Mouse (Mus musculus): Measurements from ENCODE around the gene Cyp2f2. TPM values are rescaled to one million over a fixed set of nuclear protein-coding genes. Genes with fewer than 3 reads are reported as not detected.

Gene Cyp2f2
- total RNA-seq, 2 experiments from 2014 or later: 0.41 to 0.59 TPM

DNA sequence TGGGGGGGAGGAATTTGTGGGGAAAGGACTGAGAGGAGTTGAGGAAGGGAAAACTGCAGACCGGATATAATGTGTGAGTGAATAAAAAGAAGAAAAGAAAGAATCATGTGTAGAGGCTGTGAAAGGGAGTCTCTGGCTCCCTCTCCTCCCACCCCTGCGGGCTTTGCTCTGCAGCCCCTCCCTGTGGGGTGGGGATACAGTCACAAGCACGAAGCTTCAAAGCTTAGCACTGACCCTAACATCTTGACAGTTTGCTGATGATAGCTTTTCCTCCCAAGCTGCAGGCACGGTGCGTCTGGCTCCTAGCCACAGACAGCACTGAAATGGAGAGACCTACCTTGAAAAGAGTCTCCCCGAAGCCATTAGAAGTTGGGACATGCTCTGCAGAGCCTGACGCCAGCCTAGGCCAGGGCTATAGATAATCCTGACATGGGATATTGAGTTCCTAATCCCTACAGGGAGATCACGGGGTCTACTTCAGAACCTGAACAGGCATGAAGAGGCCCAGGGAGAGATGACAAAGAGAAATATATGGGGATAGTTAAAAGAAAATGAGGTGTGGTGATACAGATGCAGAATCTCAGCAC is 16.8 kb downstream of the Cyp2f2 start:
- no peak for DNase-seq (ENCODE audit: low spot score in 2 of 2)

DNA sequence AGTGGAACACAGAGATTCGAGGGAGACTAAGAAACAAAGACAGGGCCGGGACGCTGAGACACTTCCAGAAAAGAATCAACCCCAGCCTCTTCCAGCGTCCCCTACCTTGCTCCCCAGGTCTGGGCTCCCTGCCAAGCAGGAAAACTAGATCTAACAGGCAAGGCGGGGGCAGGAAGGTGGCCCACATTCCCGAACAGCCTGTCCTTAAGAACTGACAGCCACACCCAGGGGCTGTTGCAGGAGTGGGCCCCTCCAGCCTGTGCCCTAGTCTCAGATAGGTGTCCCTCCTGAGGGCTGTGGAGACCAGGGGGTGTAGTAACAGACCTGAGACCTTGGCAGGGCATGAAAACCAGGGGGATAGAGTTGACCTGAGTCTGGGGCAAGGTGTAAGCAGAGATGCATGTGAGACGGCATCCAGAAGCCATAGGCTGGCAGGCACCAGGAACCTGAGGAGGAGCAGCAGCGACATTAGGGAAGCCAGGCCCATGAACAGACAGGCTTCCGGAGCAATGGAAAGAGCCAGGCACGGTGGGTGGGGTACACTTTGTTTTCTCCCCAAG is 33.6 kb downstream of the Cyp2f2 start, which contains the start of gene Cyp2t4:
Cyp2t4 (plus strand) TSS at position 510 of the 560 bp plus-strand sequence.
- DNase-seq (ENCODE audit: low spot score in 2 of 2): no peak

DNA sequence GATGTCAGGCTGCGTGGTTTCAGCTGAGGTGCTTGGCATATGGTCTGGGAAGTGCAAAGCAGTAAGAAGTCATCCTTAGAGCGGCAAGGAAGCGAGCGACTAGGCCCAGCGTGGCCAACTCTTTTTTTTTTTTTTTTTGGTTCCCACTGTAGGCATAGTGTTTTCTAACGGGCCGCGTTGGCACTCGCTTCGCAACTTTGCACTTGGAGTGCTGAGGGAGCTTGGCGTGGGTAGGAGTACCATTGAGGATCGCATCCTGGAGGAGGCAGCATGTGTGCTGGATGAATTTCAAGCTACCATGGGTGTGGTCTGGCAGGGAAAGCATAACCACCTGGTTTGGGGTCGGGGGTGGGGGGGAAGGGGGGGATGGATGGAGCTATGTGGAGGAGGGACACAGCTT is 36.3 kb downstream of the Cyp2f2 start:
- DNase-seq (ENCODE audit: low spot score in 2 of 2): no peak

DNA sequence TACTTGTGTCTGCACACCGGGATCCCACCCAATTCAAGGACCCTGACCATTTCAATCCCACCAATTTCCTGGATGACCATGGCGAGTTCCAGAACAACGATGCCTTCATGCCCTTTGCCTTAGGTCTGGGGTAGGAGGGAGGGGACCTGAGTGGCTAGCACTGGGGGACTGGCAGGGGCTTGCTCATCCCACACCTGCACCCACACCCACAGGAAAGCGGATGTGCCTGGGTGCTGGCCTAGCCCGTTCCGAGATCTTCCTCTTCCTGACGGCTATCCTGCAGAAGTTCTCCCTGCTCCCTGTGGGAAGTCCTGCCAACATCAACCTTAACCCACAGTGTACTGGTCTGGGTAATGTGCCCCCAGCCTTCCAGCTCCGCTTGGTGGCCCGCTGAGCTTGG is 38.5 kb downstream of the Cyp2f2 start:
- no peak for DNase-seq (ENCODE audit: low spot score in 2 of 2)

DNA sequence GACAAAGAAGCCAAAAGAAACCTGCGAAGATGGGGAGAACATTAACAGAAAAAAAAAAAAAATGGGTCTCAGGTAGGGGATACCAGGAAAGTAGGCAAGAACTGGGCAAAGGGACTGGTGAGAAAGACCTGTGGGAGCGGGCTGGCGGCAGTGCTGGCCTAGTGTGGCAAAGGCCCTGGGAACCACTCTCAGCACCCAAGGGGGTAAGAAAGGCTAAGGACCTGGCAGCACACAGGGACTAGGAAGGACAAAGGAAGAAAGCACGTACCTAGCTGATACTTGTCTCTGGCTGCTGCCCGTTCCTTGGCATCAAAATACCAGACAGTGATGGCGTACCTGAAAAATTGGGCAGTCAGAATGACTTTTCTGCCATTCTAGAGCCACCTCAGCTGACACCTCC is 39.5 kb downstream of the Cyp2f2 start:
- no peak for DNase-seq (ENCODE audit: low spot score in 2 of 2)

DNA sequence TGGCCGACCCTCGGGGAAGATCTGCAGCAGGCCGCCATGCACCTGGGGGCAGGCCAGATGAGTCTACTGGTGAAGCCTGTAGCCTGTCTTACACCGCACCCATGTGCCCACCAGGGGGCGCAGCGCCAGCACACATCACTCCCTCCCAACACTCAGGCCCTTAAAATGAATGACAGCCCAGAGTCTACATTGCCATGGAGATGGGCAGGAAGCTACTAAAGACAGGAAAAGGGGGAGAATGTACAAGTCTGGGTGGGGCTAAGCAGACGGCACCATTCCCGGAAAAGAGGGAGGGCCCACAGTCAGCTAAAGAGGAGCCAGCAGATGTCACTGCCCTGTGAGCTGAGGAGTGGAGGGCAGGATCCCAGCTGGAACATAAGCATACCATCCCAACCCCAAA is 40.2 kb downstream of the Cyp2f2 start:
- DNase-seq (ENCODE audit: low spot score in 2 of 2): peak; percentile 87 to 88

DNA sequence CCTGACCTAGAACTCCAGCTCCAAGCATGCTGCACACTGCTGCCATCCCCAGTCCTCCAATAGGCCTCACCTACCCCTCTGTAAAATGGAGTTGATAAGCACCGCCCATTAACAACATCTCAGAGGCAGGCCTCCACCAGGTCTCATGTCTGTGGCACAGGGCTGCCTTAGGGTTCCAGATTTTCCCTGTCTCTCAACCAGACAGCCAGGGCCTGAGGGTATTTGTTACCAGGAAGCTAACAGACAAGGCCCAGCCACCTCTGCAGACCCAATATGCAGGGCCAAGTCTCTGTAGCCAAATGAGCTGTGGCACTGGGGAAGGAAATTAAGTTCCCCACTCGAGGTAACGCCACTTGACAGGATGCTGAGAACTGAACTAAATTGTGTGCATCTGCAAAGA is 41.2 kb downstream of the Cyp2f2 start:
- no peak for DNase-seq (ENCODE audit: low spot score in 2 of 2)

DNA sequence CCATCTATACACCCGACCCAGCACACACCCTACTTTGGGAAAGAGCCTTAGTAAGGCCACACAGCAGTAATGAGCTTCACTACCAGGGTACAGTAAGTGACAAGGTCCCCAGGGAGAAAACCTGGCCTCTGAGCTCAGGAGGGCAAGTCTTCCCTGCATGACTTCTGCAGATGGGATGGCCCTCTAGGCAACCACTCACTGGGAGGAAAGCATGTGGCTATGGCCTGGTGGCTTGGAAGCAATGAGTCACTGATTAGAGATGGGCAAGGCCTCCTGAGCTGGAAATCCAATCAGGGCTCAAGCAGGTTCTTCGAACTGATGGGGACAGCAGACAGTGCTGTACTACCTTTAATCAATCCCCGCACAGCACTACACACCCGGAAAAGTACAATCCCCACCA is 42.0 kb downstream of the Cyp2f2 start:
- DNase-seq (ENCODE audit: low spot score in 2 of 2): no peak

DNA sequence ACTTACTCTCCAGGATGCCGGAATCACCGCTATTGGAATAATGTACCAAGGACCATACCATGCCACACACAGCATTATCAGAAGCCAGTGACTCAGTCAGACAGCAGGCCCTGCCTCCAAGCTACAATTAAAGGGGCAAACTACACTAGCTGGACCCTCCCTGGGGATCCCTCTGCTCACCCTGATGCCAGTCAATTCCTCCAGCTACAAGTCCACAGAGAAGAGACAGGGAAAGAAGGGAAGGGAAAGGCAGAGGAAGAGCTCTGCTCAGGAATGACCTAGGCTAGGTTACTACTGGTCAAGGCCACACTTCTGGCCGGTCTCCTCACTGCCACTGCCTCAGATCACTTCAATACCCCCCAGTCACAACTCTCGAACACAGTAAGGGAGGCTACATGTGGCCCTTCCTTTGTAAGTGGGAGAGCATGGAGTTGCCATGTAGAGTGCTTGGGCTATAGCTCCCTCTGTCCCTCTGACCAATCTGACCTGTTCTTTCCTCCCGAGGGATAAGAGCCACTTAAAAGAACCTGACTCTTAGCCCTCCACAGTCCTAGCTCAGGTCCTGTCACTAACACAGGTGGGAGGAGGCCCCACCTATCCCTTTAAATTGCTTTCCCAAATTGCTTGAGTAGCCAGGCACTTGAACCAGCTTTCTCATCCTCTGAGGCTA is 43.2 kb downstream of the Cyp2f2 start:
- DNase-seq (ENCODE audit: low spot score in 2 of 2): no peak

DNA sequence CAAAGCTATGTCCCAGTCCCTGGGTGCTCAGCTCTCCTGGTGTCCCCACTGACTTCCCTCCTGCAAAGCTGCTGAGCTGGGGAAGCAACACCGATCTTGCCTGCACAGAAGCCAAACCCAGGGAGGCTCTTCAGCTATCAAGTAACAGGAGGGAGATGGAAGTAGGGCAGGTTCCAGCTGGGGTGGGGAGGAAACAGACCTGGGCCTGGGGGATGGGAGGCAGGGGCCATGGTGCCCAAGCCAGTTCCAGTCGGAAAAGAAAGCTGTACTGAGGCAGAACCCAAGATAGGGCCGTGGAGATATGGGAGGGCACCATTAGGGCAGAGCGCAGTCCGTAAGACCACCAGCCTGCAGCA is 43.7 kb downstream of the Cyp2f2 start:
- DNase-seq (ENCODE audit: low spot score in 2 of 2): no peak

DNA sequence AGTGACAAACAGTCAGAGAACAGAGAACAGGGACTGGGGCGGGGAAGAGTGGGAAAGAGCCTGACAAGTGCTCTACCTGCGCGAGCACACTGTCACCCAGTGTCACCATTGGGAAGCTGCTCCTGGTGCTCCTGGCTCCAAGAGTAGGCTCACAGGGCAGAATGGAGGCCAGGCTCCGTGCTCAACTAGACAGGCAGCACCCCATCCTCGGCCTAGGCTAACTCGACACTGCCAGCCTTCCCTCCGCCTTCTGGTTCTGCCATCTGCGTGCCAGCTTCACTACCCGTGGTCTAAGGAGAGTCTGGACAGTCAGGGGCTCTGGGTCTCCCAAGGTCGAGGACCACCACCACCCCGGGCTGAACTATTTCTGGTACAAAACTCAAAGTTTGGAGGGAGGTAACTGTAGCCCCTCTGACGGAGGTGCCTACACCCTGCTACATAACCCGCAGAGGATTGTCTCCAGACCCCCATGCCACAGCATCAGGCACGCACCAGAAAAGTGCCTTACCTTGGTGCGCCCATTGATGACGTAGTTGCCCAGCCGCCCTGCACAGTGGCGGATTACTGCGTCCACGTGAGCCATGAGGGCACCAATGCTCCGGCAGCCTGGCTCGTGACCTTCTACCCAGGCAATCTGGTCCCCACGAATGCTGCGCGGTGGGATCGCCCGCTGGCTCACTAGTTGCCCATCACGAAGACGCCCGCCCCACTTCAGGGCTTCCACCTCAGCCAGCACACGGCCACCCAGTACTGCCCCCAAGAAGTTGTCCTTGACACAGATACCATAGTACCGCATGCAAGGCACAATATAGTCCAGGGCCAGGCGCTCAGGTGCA is 44.6 kb downstream of the Cyp2f2 start:
- DNase-seq (ENCODE audit: low spot score in 2 of 2): no peak

DNA sequence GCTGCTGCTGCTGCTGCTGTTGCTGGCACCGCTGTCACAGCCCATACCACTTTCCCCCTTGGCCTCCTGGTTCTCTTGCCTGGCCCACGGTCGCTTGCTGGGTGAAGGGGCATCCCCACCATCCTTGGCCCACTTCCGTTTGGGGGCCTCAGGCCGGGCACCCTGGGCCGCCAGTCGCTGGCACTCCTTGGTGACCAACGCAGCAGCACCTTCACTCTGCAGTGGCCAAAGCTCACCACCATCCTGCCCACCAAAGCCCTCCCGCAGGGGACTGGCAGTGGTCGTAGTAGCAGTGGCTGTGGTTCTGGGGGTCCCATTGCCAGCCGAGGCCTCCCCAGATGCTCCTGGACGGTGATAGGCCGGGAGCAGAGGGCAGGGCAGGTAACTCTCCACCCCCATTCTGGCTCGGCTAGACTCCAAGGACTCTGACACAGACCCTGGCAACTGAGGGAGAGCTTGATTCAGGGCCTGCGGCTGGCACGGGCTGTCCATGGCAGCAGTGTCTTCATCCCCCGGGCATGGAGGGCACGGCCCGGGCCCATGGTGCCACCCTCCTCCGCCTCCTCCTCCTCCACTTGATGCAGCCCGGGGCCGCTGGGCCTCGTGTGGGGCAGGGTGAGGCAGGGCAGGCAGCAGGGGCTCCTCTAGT is 45.4 kb downstream of the Cyp2f2 start:
- no peak for DNase-seq (ENCODE audit: low spot score in 2 of 2)

DNA sequence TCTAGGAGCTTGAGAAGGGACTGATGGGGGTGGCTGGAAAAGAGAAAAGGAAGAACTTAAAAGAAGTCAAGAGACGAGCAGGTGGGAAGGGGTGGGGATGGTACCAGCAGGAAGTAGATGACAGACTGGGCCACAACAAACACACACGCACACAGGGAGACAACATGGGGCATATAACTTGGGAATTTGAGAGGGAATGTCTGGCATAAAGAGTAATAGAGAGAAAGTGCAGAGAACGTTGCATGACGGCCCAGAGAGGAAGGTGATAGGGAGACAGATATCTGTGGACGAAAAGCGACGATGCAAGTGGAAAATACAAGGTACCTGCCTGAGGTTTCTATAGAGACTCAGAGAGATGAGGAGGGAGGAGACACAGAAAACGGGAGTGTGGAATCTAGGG is 46.0 kb downstream of the Cyp2f2 start:
- DNase-seq (ENCODE audit: low spot score in 2 of 2): no peak

DNA sequence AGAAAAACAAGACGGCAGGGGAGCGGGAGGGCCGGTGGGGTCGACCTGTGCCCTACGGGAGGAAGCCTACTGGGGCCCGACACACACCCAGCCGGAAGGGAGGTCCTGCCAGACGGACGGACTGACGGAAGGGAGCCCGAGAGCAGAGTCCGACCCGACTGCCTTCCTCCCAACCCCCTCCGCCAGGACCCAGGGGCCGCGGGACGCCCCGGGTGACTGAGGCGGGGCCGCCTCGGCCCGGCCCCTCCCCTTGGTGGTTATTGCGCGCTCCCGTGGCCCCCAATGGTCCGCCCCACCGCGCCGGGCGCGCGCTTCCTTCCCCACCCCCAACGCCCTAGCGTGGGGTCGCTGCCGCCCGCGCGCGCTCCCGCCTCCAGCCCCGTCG is 46.5 kb downstream of the Cyp2f2 start:
- DNase-seq (ENCODE audit: low spot score in 2 of 2): peak; percentile 85 to 90

DNA sequence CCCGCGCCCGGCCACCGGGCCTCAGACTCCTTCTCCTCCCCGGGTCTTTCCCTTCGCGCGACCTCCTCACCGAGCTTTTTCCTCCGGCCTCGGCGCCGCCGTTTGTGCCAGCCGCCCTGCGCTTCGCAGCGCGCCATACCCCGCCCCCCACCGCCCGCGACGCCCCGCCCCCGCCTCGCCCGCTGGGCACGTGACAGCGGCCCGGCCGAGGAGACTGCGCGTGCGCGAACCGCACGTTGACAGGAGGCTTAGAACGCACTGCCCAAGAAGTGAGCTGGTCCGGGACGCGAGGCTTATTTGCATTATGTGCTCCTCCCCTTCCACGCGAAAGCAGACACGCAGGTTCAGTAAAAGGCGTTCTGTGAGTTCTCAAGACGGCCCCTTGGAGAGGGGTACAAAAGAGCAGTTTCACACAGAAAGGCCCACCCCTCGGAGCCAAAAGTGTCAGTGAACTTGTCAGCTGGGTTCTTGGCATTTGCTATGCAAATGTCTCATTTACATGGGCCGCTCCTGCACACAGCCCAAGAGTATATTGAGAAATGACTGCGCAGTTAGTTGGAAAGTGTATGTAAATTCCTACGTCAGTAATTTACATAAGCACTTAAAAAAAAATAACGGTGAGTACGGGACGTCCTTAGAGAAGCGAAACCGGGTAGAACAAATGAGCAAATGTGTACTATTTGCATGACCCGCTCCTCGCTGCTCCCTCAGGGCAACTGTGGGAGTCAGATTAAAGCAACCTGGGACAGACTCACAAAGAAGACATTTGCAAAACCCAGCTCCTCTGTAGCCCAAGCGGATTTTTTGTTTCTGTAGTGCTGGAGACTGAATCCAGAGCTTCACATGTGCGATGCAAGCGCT is 47.1 kb downstream of the Cyp2f2 start, which contains the start of gene Egln2:
Egln2 (minus strand) TSS at position 189 of the 861 bp plus-strand sequence.
- peak; percentile 95 to 96 for DNase-seq (ENCODE audit: low spot score in 2 of 2)

DNA sequence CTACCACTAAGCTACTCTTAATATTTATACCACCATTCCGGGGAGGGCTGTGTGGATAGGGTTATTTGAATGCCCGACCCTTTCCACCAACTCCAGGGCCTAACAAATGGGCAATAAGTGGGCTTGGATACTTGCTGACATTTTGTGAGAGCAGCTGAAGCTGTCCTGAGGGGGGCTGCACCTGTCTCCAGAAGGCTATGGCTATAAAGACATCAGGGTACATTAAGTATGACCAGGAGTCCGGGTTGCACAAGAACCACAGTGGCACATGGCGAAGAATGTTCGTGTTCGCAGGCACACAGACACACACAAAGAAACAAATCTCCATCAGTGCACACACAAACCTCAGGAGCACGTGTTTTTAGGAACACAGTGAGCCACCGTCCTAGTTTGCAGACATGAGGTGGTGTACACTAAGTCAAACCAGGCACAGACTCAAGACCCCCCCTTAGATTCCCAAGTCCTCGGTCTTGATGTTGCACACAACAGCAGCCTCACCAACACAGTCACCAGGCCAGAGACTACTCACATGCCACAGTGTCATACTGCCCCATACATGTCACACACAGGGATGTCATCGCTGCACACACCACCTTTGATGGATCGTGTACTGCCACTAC is 47.9 kb downstream of the Cyp2f2 start:
- no peak for DNase-seq (ENCODE audit: low spot score in 2 of 2)

DNA sequence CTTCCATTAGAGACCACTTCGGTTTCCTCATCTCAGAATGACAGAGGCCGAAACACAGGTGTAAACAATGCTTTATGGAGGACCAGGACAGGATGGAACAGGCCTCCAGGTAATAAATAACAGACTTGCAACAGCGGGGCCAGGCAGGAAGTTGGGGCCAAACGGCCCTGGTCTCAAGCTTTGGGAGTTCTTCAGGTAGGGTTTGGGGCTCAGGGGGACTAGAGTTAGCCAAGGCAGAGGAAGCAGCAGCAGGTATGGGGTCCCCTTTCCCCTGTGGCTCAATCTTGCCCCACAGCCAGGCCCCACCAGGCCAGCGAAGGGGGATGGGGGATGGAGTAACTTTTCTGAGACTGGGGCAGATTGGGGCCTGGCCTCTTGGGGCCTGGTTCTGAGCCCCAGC is 48.7 kb downstream of the Cyp2f2 start:
- DNase-seq (ENCODE audit: low spot score in 2 of 2): no peak

DNA sequence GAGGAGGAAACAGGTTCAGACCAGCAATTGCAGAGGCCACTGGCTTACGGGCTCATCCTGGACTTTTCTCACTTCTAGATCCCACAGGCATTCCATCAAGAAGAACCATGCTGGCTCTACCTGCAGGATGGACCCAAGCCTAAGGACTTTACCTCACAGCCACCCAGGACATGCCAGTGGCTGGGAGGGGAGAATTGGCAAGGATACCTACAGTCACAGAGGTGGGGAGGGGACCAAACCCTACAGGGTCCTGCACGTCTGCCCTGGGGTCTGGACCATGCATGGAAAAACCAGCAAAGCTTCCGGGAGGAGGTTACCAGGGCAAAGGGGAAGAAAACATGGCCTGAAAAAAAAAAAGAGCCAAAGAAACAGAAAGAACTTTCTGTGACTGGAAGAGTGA is 51.3 kb downstream of the Cyp2f2 start:
- DNase-seq (ENCODE audit: low spot score in 2 of 2): no peak

DNA sequence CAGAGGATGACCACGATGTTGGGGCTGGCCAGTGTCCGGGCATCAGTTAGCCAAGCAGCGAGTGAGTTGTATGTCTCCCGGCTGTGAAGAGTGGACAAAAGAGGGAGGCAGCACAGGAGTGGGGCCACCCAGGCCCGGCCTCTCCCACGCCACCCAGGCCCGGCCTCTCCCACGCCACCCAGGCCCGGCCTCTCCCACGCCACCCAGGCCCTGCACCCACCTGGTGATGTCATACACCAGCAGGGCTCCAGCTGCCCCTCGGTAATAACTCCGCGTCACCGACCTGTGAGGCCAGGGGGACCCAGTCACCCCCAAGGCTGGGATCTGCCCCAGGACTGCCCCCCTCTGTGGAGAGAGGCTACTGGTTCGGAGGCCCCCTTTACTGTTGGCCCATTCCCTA is 54.8 kb downstream of the Cyp2f2 start:
- DNase-seq (ENCODE audit: low spot score in 2 of 2): no peak

DNA sequence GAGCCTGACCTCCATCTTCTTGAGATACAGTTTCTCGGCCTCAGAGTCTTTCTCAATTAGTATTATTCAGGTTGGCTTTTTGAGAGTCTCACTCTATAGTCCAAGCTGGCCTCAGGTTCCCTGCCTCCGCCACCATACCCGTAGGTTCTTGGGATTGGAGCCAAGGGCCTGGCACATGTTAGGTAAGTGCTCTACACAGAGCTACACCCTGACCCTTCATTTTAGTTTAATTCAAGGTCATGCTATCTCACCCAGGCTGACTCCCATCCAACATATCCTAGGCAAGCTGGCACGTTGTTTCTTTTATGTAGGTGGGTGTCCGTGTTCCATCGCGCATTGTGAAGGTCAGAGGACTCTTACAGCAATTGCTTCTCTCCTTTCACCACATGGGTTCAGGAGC is 55.2 kb downstream of the Cyp2f2 start:
- no peak for DNase-seq (ENCODE audit: low spot score in 2 of 2)
